Mouse (Mus musculus): ENCODE results near the gene Zfhx2.

GRCm38 (mm10) chr14:55113351-55113974 is 21.3 kb upstream of the Zfhx2 start:
- TF ChIP-seq EP300 (IDR thresholded peaks at IDR 0.05; ENCODE audit: low read depth) (no peak), CTCF (IDR thresholded peaks at IDR 0.05; ENCODE audit: low read depth) (no peak)

Data from heart, postnatal 0 days (tissue).